ENCODE assay signal across 11 mouse cellular contexts in genomic region chr9:108990462-108990820, GRCm38 (mm10). TPM values are rescaled to one million over a fixed set of nuclear protein-coding genes. Genes with fewer than 3 reads are reported as not detected.
A peak's percentile ranks its signal among the peaks of the same experiment; 100 is the strongest.
DNase-seq lines count a peak whose midpoint lies in the region; ATAC-seq and TF ChIP-seq lines count a peak whose summit lies in the region.
"Had no signal": no experiment of that assay in that cellular context is flagged by ENCODE, and none has a peak within 500 bp of the region (broad histone marks: within the 10 kb centered on the region; RNA-seq: fewer than 3 reads in every experiment).

No protein-coding gene starts in this region.

- peak overlapping the region; percentile 92 for H3K27ac ChIP-seq in heart, embryonic 10.5 days
- H3K27ac ChIP-seq in lung, embryonic 14.5 days (ENCODE audit: low read depth) = peak overlapping the region; percentile 88; the same call in 1 of the 2 replicates
- peak overlapping the region; percentile 95 for H3K27ac ChIP-seq in embryonic facial prominence, embryonic 13.5 days

- H3ac ChIP-seq in myocyte (ENCODE audit: control insufficient read depth, insufficient read length) = no peak overlapping the region

- no peaks in the 10 kb centered on the region for H3K9me3 ChIP-seq in heart, embryonic 10.5 days
- H3K9me3 ChIP-seq in lung, embryonic 14.5 days (ENCODE audit: low read depth, low read length) = no peaks in the 10 kb centered on the region
- no peaks in the 10 kb centered on the region for H3K9me3 ChIP-seq in embryonic facial prominence, embryonic 13.5 days

- H3K9ac ChIP-seq in lung, embryonic 14.5 days = 0 out of 2 replicates have a peak overlapping the region, but pooled peaks have one; percentile 18
- H3K9ac ChIP-seq in embryonic facial prominence, embryonic 13.5 days = no peak overlapping the region

- H3K79me2 ChIP-seq in myocyte (ENCODE audit: control insufficient read depth, insufficient read depth) = peaks cover 6% of the 10 kb centered on the region

- H3K4me3 ChIP-seq in heart, embryonic 10.5 days = no peak overlapping the region
- H3K4me3 ChIP-seq in lung, embryonic 14.5 days (ENCODE audit: low read depth, low read length) = no peak overlapping the region
- H3K4me3 ChIP-seq in lung, adult 2 months (replicated peaks; ENCODE audit: extremely low read depth, low read depth, low read length) = no peak overlapping the region
- H3K4me3 ChIP-seq in embryonic facial prominence, embryonic 13.5 days = no peak overlapping the region
- peak overlapping the region; percentile 35 for H3K4me3 ChIP-seq in myocyte

- ATAC-seq in lung, embryonic 14.5 days (ENCODE audit: insufficient read depth) = no peak
- no peak for ATAC-seq in embryonic facial prominence, embryonic 13.5 days (ENCODE audit: insufficient number of reproducible peaks, insufficient read depth, low FRiP score, low TSS enrichment, low read depth)
- ATAC-seq: forebrain, embryonic 14.5 days had no signal

- DNase-seq in heart, embryonic 10.5 days (ENCODE audit: low spot score) = no peak
- DNase-seq in heart, adult 8-10 months (ENCODE audit: low spot score) = no peak
- no peak for DNase-seq in lung, embryonic 14.5 days
- DNase-seq in lung, adult 2 months = no peak
- no peak for DNase-seq in T-cell, adult 2 months (ENCODE audit: low spot score)
- no peak for DNase-seq in lung, postnatal 36 days
- DNase-seq: kidney, adult 18-20 months; lung, postnatal 4 days had no signal

- H3K36me3 ChIP-seq in heart, embryonic 10.5 days = no peaks in the 10 kb centered on the region
- H3K36me3 ChIP-seq in lung, embryonic 14.5 days (ENCODE audit: insufficient read depth) = no peaks in the 10 kb centered on the region
- H3K36me3 ChIP-seq in embryonic facial prominence, embryonic 13.5 days = peaks cover 9% of the 10 kb centered on the region
- H3K36me3 ChIP-seq in myocyte (ENCODE audit: control insufficient read depth, insufficient read depth) = no peaks in the 10 kb centered on the region

- H3K4me1 ChIP-seq in heart, embryonic 10.5 days = peaks cover 58% of the 10 kb centered on the region
- H3K4me1 ChIP-seq in lung, embryonic 14.5 days (ENCODE audit: insufficient read depth) = peaks cover 14% of the 10 kb centered on the region; the same call in 1 of the 2 replicates
- no peaks in the 10 kb centered on the region; the same call in 1 of the 2 replicates for H3K4me1 ChIP-seq in lung, adult 2 months (ENCODE audit: control insufficient read depth, insufficient read depth, low read length)
- peaks cover 62% of the 10 kb centered on the region for H3K4me1 ChIP-seq in embryonic facial prominence, embryonic 13.5 days

- 82% methylated on average over 7 of the region's 7 CpGs for WGBS in heart, embryonic 10.5 days
- 64% methylated on average over 7 of the region's 7 CpGs for WGBS in lung, embryonic 14.5 days
- 65% methylated on average over 7 of the region's 7 CpGs for WGBS in lung, adult 2 months
- 29% methylated on average over 7 of the region's 7 CpGs for WGBS in embryonic facial prominence, embryonic 13.5 days

- TF ChIP-seq CTCF in lung, embryonic 14.5 days (IDR thresholded peaks at IDR 0.05; ENCODE audit: low read depth) = no peak
- TF ChIP-seq CTCF in lung, adult 2 months (IDR thresholded peaks at IDR 0.05; ENCODE audit: insufficient read depth, low read length) = no peak

- H3K4me2 ChIP-seq in lung, embryonic 14.5 days = peak overlapping the region; percentile 91
- peak overlapping the region; percentile 87; the same call in 1 of the 2 replicates for H3K4me2 ChIP-seq in embryonic facial prominence, embryonic 13.5 days
- peak overlapping the region; percentile 91 for H3K4me2 ChIP-seq in myocyte (ENCODE audit: low read depth)

- no peaks in the 10 kb centered on the region for H3K27me3 ChIP-seq in heart, embryonic 10.5 days (ENCODE audit: insufficient read depth, poor library complexity, severe bottlenecking)
- no peaks in the 10 kb centered on the region for H3K27me3 ChIP-seq in lung, embryonic 14.5 days (ENCODE audit: insufficient read depth, low read length)
- H3K27me3 ChIP-seq in embryonic facial prominence, embryonic 13.5 days = no peaks in the 10 kb centered on the region
- H3K27me3 ChIP-seq in myocyte (ENCODE audit: control insufficient read depth, insufficient read depth, insufficient read length) = no peaks in the 10 kb centered on the region

- TF ChIP-seq POLR2A in lung, adult 2 months (IDR thresholded peaks at IDR 0.05; ENCODE audit: borderline replicate concordance, extremely low read depth, low read depth, low read length) = no peak
- no peak for TF ChIP-seq POLR2A in myocyte (IDR thresholded peaks at IDR 0.05; ENCODE audit: insufficient read length, low read depth)

TF ChIP-seq in myocyte, 11 proteins besides CTCF, POLR2A, EP300 and RAD21:
- TF ChIP-seq CEBPB (IDR thresholded peaks at IDR 0.05; ENCODE audit: insufficient read depth, poor library complexity, severe bottlenecking) = no peak
- TF ChIP-seq USF1 (IDR thresholded peaks at IDR 0.05; ENCODE audit: low read depth) = no peak
- TF ChIP-seq TCF3 (IDR thresholded peaks at IDR 0.05; ENCODE audit: insufficient read length, low read depth) = no peak
- TF ChIP-seq TCF12 (IDR thresholded peaks at IDR 0.05; ENCODE audit: insufficient read depth, poor library complexity, severe bottlenecking) = no peak
- TF ChIP-seq MYOD1 (IDR thresholded peaks at IDR 0.05; ENCODE audit: control insufficient read depth in 1 of 3, insufficient read length in 2 of 3, low read depth in 2 of 3) = no peak
- TF ChIP-seq MAX (IDR thresholded peaks at IDR 0.05; ENCODE audit: low read depth) = no peak
- no peak for TF ChIP-seq E2F4 (IDR thresholded peaks at IDR 0.05; ENCODE audit: insufficient read depth)
- no peak for TF ChIP-seq MYOG (IDR thresholded peaks at IDR 0.05; ENCODE audit: control insufficient read depth in 1 of 3, insufficient read depth in 1 of 3, insufficient read length in 2 of 3, low read depth in 2 of 3)
- no peak for TF ChIP-seq REST (IDR thresholded peaks at IDR 0.05; ENCODE audit: insufficient read depth, insufficient read length)
- no peak for TF ChIP-seq POLR2AphosphoS2 (IDR thresholded peaks at IDR 0.05; ENCODE audit: insufficient read length, low read depth)
- no peak for TF ChIP-seq SRF (IDR thresholded peaks at IDR 0.05; ENCODE audit: control insufficient read depth, insufficient read length, low read depth)

RNA-seq across cellular contexts. Expression of gene Pfkfb4, which starts 1.1 kb away (rescaled TPM):
- 6.9 and 9.4 TPM in 2 replicates for polyA plus RNA-seq in heart, embryonic 10.5 days (2016; fragmentation: Nextera tagmentation; extraction: Ambion mirVana)
- 1 to 10 TPM; 1.4 to 2.1 (median 1.9) TPM for total RNA-seq in heart, adult 8-10 months (2022)
- polyA plus RNA-seq in lung, embryonic 14.5 days (2014; fragmentation: Nextera tagmentation; extraction: Ambion mirVana) = 7.6 and 9.7 TPM in 2 replicates
- polyA plus RNA-seq in lung, adult 2 months (2012; rRNA removed) = 49.4 and 59.8 TPM in 2 replicates
- 17.1 and 19.0 TPM in 2 replicates for polyA plus RNA-seq in embryonic facial prominence, embryonic 13.5 days (2015; fragmentation: Nextera tagmentation; extraction: Ambion mirVana)
- polyA plus RNA-seq in myocyte (2012; fragmentation: generic; extraction: Trizol) = 4.4 TPM

RNA-seq across cellular contexts. Expression of gene Ucn2, which starts 4.6 kb away (rescaled TPM):
- polyA plus RNA-seq in heart, embryonic 10.5 days (2016; fragmentation: Nextera tagmentation; extraction: Ambion mirVana) = not detected in 2 replicates
- total RNA-seq in heart, adult 8-10 months (2022) = not detected
- not detected in 2 replicates for polyA plus RNA-seq in lung, embryonic 14.5 days (2014; fragmentation: Nextera tagmentation; extraction: Ambion mirVana)
- polyA plus RNA-seq in lung, adult 2 months (2012; rRNA removed) = 1.0 and 2.3 TPM in 2 replicates
- polyA plus RNA-seq in embryonic facial prominence, embryonic 13.5 days (2015; fragmentation: Nextera tagmentation; extraction: Ambion mirVana) = 0.30 and 0.83 TPM in 2 replicates
- polyA plus RNA-seq in myocyte (2012; fragmentation: generic; extraction: Trizol) = 0.17 TPM

RNA-seq across cellular contexts. Expression of gene Col7a1, which starts 37.1 kb away (rescaled TPM):
- polyA plus RNA-seq in heart, embryonic 10.5 days (2016; fragmentation: Nextera tagmentation; extraction: Ambion mirVana) = 1.0 and 1.8 TPM in 2 replicates
- total RNA-seq in heart, adult 8-10 months (2022) = under 1 TPM; 0.31 to 0.49 (median 0.32) TPM
- polyA plus RNA-seq in lung, embryonic 14.5 days (2014; fragmentation: Nextera tagmentation; extraction: Ambion mirVana) = 1.7 and 2.1 TPM in 2 replicates
- polyA plus RNA-seq in lung, adult 2 months (2012; rRNA removed) = 7.1 and 12.2 TPM in 2 replicates
- polyA plus RNA-seq in embryonic facial prominence, embryonic 13.5 days (2015; fragmentation: Nextera tagmentation; extraction: Ambion mirVana) = 24.6 and 26.0 TPM in 2 replicates
- polyA plus RNA-seq in myocyte (2012; fragmentation: generic; extraction: Trizol) = 8.4 TPM

RNA-seq across cellular contexts. Expression of gene Shisa5, which starts 47.9 kb away (rescaled TPM):
- 58.2 and 68.5 TPM in 2 replicates for polyA plus RNA-seq in heart, embryonic 10.5 days (2016; fragmentation: Nextera tagmentation; extraction: Ambion mirVana)
- 10 to 100 TPM; 30.1 to 36.9 (median 33.7) TPM for total RNA-seq in heart, adult 8-10 months (2022)
- 56.6 and 61.0 TPM in 2 replicates for polyA plus RNA-seq in lung, embryonic 14.5 days (2014; fragmentation: Nextera tagmentation; extraction: Ambion mirVana)
- 918 and 1,083 TPM in 2 replicates for polyA plus RNA-seq in lung, adult 2 months (2012; rRNA removed)
- 65.4 and 76.0 TPM in 2 replicates for polyA plus RNA-seq in embryonic facial prominence, embryonic 13.5 days (2015; fragmentation: Nextera tagmentation; extraction: Ambion mirVana)
- polyA plus RNA-seq in myocyte (2012; fragmentation: generic; extraction: Trizol) = 82.8 TPM

RNA-seq across cellular contexts. Expression of gene Uqcrc1, which starts 54.0 kb away (rescaled TPM):
- polyA plus RNA-seq in heart, embryonic 10.5 days (2016; fragmentation: Nextera tagmentation; extraction: Ambion mirVana) = 692 and 883 TPM in 2 replicates
- total RNA-seq in heart, adult 8-10 months (2022) = 1,000 to 10,000 TPM; 2,127 to 2,243 (median 2,213) TPM
- polyA plus RNA-seq in lung, embryonic 14.5 days (2014; fragmentation: Nextera tagmentation; extraction: Ambion mirVana) = 446 and 454 TPM in 2 replicates
- 290 and 399 TPM in 2 replicates for polyA plus RNA-seq in lung, adult 2 months (2012; rRNA removed)
- 422 and 457 TPM in 2 replicates for polyA plus RNA-seq in embryonic facial prominence, embryonic 13.5 days (2015; fragmentation: Nextera tagmentation; extraction: Ambion mirVana)
- 468 TPM for polyA plus RNA-seq in myocyte (2012; fragmentation: generic; extraction: Trizol)
